Mouse (Mus musculus) testis, adult 2 months (tissue): Measurements from ENCODE around the gene Col27a1.

Experiments used
- CTCF ChIP-seq: fragments of 200-500 bp; IDR thresholded peaks from 2 replicates; pipeline ENCODE4 v1.5.1; 2012; ENCODE audit warnings: low read depth, mild to moderate bottlenecking, inconsistent platforms, low read length, moderate library complexity; ENCODE audit not compliant: control insufficient read depth, insufficient read depth, insufficient replicate concordance
- POLR2A ChIP-seq: fragments of 200-500 bp; IDR thresholded peaks from 2 replicates; pipeline ENCODE4 v1.6.1; 2012; ENCODE audit warnings: low read depth, mild to moderate bottlenecking, inconsistent platforms, low read length, moderate library complexity; ENCODE audit not compliant: control insufficient read depth

GRCm38 (mm10) chr4:63219059-63219458 is 5.3 kb downstream of the Col27a1 start:
- no peak for TF ChIP-seq CTCF
- TF ChIP-seq POLR2A, result no peak
